Mouse (Mus musculus): ENCODE measurements around the gene Ecpas. TPM values are rescaled to one million over a fixed set of nuclear protein-coding genes. Genes with fewer than 3 reads are reported as not detected.
A peak's percentile ranks its signal among the peaks of the same experiment; 100 is the strongest.

Gene Ecpas
- 32.0 and 34.7 TPM in 2 replicates for polyA plus RNA-seq (2015; fragmentation: Nextera tagmentation; extraction: Ambion mirVana)

DNA sequence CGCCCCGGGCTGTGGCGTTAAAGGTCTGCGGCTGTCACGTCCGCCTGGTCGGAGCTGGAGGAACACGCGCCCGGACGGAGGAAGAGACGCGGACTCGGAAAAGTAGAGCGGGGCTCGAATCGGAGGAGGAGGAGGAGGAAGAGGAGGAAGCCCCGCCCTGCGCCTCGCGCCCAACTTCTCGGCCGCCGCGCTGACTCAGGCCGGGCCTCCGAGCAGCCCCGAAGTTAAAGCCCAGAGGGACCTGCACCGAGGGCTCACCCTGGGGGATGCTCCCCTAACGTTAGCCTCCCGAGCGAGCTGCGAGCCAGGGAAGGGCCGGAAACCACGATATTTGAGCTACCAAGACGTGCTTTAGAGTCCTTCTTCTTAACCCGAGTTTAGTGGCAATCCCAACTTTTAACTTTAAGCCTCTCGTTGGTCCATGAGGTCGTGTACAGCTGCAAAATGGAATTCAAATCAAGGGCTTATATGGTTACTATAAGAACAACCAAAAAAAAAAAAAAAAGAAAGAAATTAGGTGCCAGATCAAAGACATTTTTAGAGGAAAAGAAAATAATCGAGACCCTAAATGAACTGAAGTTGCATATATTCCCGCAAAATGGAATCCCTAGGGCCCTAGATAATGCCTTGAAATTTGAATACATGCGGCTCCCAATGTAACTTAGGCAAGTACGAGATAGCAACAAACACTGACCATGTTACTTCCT, at the start of gene Ecpas:
Gene Ecpas (minus strand): TSS at position 121 of the 707 bp plus-strand sequence.
- H3K9me3 ChIP-seq: no peaks in the 10 kb centered on the region
- WGBS: 2% methylated on average over 40 of the region's 43 CpGs
- H3K4me1 ChIP-seq (replicated peaks): peaks cover 20% of the 10 kb centered on the region
- H3K27me3 ChIP-seq: no peaks in the 10 kb centered on the region
- peak within 1 kb of the TSS; percentile 97 for H3K27ac ChIP-seq (replicated peaks)
- H3K4me3 ChIP-seq: peak within 1 kb of the TSS; percentile 94
- peak within 1 kb of the TSS; percentile 98 for H3K9ac ChIP-seq
- H3K4me2 ChIP-seq: peak within 1 kb of the TSS; percentile 84
- ATAC-seq (ENCODE audit: low FRiP score, low read depth): peak; percentile 62; the same call in 1 of the 2 replicates
- no peaks in the 10 kb centered on the region for H3K36me3 ChIP-seq

DNA sequence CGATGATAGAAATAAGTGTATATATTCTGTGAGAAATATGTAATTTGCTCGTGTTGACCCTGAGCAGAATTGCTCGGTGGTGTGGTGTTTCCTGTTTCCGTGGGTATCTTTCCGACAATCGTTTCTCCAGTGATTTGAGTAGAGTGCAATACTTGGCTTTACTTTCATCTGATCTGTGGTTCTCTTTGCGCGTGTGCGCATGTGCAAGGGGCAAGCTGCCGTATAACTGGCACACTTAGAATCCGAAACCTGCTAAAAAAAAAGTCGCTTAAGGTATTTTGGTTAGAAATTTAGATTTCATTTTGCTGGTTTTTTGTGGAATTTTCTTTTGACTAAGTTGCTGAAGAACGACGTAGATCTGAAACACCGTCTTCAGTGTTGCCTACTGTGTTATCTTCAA, 49.2 kb upstream of the Ecpas start:
- Histone ChIP-seq H3K9ac (no peak overlapping the region), H3K27me3 (no peaks in the 10 kb centered on the region), H3K9me3 (no peaks in the 10 kb centered on the region), H3K36me3 (peaks cover 21% of the 10 kb centered on the region), H3K4me2 (no peak overlapping the region), H3K4me1 (replicated peaks) (no peaks in the 10 kb centered on the region), H3K4me3 (no peak overlapping the region), H3K27ac (replicated peaks) (no peak overlapping the region)
- 96% methylated on average over 15 of the region's 15 CpGs for WGBS
- ATAC-seq (ENCODE audit: low FRiP score, low read depth): no peak

- H3K9me3 ChIP-seq: no peaks in the 10 kb centered on the region
- H3K36me3 ChIP-seq: peaks cover 21% of the 10 kb centered on the region
- no peaks in the 10 kb centered on the region for H3K4me1 ChIP-seq (replicated peaks)
- ATAC-seq (ENCODE audit: low FRiP score, low read depth): no peak
- H3K4me2 ChIP-seq: no peak overlapping the region
- WGBS: 93% methylated on average over 11 of the region's 11 CpGs
- no peak overlapping the region for H3K27ac ChIP-seq (replicated peaks)
- no peak overlapping the region for H3K9ac ChIP-seq
- H3K27me3 ChIP-seq: no peaks in the 10 kb centered on the region
- no peak overlapping the region for H3K4me3 ChIP-seq
Measured at GRCm38 (mm10) chr4:58952630-58953029, 40.1 kb upstream of the Ecpas start.

GRCm38 (mm10) chr4:58948391-58948790, 35.8 kb upstream of the Ecpas start:
- 0 out of 2 replicates have a peak, but pooled peaks cover 2% of the 10 kb centered on the region for H3K36me3 ChIP-seq
- ATAC-seq (ENCODE audit: low FRiP score, low read depth): no peak
- peaks cover 9% of the 10 kb centered on the region for H3K4me1 ChIP-seq (replicated peaks)
- WGBS: 86% methylated on average over 4 of the region's 4 CpGs
- H3K27ac ChIP-seq (replicated peaks): no peak overlapping the region
- no peak overlapping the region for H3K9ac ChIP-seq
- H3K9me3 ChIP-seq: no peaks in the 10 kb centered on the region
- H3K4me3 ChIP-seq: no peak overlapping the region
- no peak overlapping the region for H3K4me2 ChIP-seq
- H3K27me3 ChIP-seq: no peaks in the 10 kb centered on the region

GRCm38 (mm10) chr4:58944695-58945094, 32.1 kb upstream of the Ecpas start:
- ATAC-seq (ENCODE audit: low FRiP score, low read depth): no peak
- Histone ChIP-seq H3K9ac (peak overlapping the region; percentile 83), H3K4me3 (peak overlapping the region; percentile 87), H3K4me2 (peak overlapping the region; percentile 76), H3K9me3 (no peaks in the 10 kb centered on the region), H3K27me3 (no peaks in the 10 kb centered on the region), H3K4me1 (replicated peaks) (peaks cover 15% of the 10 kb centered on the region), H3K27ac (replicated peaks) (0 out of 2 replicates have a peak overlapping the region, but pooled peaks have one; percentile 87), H3K36me3 (no peaks in the 10 kb centered on the region)
- 64% methylated on average over 5 of the region's 5 CpGs for WGBS

DNA sequence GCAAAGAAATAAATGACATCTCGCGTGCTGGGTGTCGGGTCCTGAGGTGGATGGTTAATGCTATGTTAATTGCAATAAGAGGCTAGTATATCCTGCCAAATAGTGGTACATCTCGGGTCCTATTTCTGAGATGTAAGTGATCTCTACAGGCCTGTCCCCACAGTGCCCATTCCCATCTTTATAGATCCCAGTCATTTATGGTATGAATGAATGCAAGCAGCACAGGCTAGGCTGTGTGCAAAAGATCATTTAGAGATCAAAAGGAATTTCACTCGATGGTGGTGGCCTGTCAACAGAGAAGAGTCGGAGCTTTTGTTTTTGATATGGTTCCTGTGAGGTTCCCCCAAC, 31.6 kb upstream of the Ecpas start:
- ATAC-seq (ENCODE audit: low FRiP score, low read depth): 0 out of 2 replicates have a peak, but pooled peaks have one; percentile 36
- H3K4me1 ChIP-seq (replicated peaks): peaks cover 15% of the 10 kb centered on the region
- 19% methylated on average over 6 of the region's 6 CpGs for WGBS
- H3K27ac ChIP-seq (replicated peaks): peak overlapping the region; percentile 87
- peak overlapping the region; percentile 87 for H3K4me3 ChIP-seq
- no peaks in the 10 kb centered on the region for H3K36me3 ChIP-seq
- no peaks in the 10 kb centered on the region for H3K27me3 ChIP-seq
- peak overlapping the region; percentile 83 for H3K9ac ChIP-seq
- no peaks in the 10 kb centered on the region for H3K9me3 ChIP-seq
- peak overlapping the region; percentile 76 for H3K4me2 ChIP-seq

GRCm38 (mm10) chr4:58943420-58944205, 31.1 kb upstream of the Ecpas start, which contains the start of gene Zkscan16:
TSS of gene Zkscan16 (plus strand) at chr4:58943628.
- Histone ChIP-seq H3K27me3 (no peaks in the 10 kb centered on the region), H3K4me2 (peak within 1 kb of the TSS; percentile 76), H3K4me1 (replicated peaks) (peaks cover 15% of the 10 kb centered on the region), H3K27ac (replicated peaks) (peak within 1 kb of the TSS; percentile 87), H3K9me3 (no peaks in the 10 kb centered on the region), H3K36me3 (no peaks in the 10 kb centered on the region), H3K9ac (peak within 1 kb of the TSS; percentile 83), H3K4me3 (peak within 1 kb of the TSS; percentile 87)
- WGBS: 1% methylated on average over 50 of the region's 50 CpGs
- ATAC-seq (ENCODE audit: low FRiP score, low read depth): peak; percentile 94

GRCm38 (mm10) chr4:58942942-58943341, 30.4 kb upstream of the Ecpas start:
- peak overlapping the region; percentile 87 for H3K4me3 ChIP-seq
- no peaks in the 10 kb centered on the region for H3K36me3 ChIP-seq
- no peaks in the 10 kb centered on the region for H3K9me3 ChIP-seq
- ATAC-seq (ENCODE audit: low FRiP score, low read depth): peak; percentile 20
- peaks cover 15% of the 10 kb centered on the region for H3K4me1 ChIP-seq (replicated peaks)
- peak overlapping the region; percentile 76 for H3K4me2 ChIP-seq
- peak overlapping the region; percentile 83 for H3K9ac ChIP-seq
- H3K27ac ChIP-seq (replicated peaks): peak overlapping the region; percentile 87
- 79% methylated on average over 4 of the region's 4 CpGs for WGBS
- no peaks in the 10 kb centered on the region for H3K27me3 ChIP-seq

- no peaks in the 10 kb centered on the region for H3K36me3 ChIP-seq
- no peaks in the 10 kb centered on the region for H3K27me3 ChIP-seq
- no peak overlapping the region for H3K4me3 ChIP-seq
- no peak overlapping the region for H3K4me2 ChIP-seq
- no peaks in the 10 kb centered on the region for H3K9me3 ChIP-seq
- no peak overlapping the region for H3K27ac ChIP-seq (replicated peaks)
- peaks cover 15% of the 10 kb centered on the region for H3K4me1 ChIP-seq (replicated peaks)
- H3K9ac ChIP-seq: no peak overlapping the region
- no peak for ATAC-seq (ENCODE audit: low FRiP score, low read depth)
Measured at GRCm38 (mm10) chr4:58941638-58942037, 29.1 kb upstream of the Ecpas start.

- Histone ChIP-seq H3K4me2 (no peak overlapping the region), H3K9ac (no peak overlapping the region), H3K4me3 (no peak overlapping the region), H3K4me1 (replicated peaks) (0 out of 2 replicates have a peak, but pooled peaks cover 6% of the 10 kb centered on the region), H3K36me3 (no peaks in the 10 kb centered on the region), H3K27me3 (no peaks in the 10 kb centered on the region), H3K9me3 (no peaks in the 10 kb centered on the region), H3K27ac (replicated peaks) (no peak overlapping the region)
- ATAC-seq (ENCODE audit: low FRiP score, low read depth): no peak
- 36% methylated on average over 3 of the region's 3 CpGs for WGBS
Measured at GRCm38 (mm10) chr4:58935846-58936245, 23.3 kb upstream of the Ecpas start.

DNA sequence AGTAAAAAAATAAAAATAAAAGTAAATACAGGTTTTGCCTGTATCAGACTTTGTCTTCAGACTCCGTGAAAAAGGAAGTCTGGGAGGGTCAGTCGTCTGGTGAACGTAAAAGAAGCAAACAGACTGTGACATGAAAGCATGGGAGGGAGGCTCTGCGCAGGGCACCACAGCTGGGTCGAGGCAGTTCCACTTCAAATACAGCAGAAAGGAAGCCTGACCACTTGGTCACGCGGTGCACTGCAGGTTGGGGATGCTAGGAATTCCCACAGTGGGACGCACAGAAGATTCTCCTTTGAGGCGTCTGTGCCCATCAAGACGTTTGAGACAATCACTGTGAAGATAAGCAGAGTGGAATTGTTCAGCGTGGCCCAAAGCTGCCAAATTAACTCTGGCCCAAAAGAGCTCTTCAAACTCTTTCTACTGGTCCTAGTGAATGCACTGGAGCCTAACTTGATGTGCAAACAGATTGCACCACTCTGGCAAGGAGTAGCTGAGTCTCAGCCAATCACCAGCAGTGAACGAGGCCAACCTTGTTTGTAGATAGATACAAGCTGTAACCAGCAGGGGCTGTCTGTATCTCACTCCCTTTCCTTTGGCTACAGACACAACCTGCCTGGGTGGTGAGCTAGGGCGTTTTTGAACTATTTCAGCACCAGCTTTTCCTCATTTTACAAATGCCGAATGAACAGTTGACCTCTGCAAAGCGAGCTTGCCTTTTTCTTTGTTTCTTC, 22.4 kb upstream of the Ecpas start:
- Histone ChIP-seq H3K27me3 (no peaks in the 10 kb centered on the region), H3K9me3 (no peaks in the 10 kb centered on the region), H3K4me1 (replicated peaks) (0 out of 2 replicates have a peak, but pooled peaks cover 6% of the 10 kb centered on the region), H3K4me3 (no peak overlapping the region), H3K9ac (no peak overlapping the region), H3K36me3 (no peaks in the 10 kb centered on the region), H3K27ac (replicated peaks) (no peak overlapping the region), H3K4me2 (no peak overlapping the region)
- peak; percentile 90 for ATAC-seq (ENCODE audit: low FRiP score, low read depth)
- WGBS: 49% methylated on average over 15 of the region's 15 CpGs
